Mouse (Mus musculus) kidney, embryonic 15.5 days (tissue): Measurements from ENCODE around the gene Hist2h3c2. TPM values are rescaled to one million over a fixed set of nuclear protein-coding genes. Genes with fewer than 3 reads are reported as not detected.

Experiments
- ATAC-seq: fragments of 200-750 bp; cut with Nextera tagmentation; replicated peaks from 2 replicates; pipeline ENCODE4 v1.8.0; 2017; ENCODE audit warnings: moderate TSS enrichment; ENCODE audit not compliant: low FRiP score
- H3K27ac ChIP-seq: fragments of 300-500 bp; sonication (generic); 2 replicates; pipeline ENCODE4 v1.5.1; 2015; ENCODE audit warnings: mild to moderate bottlenecking, inconsistent platforms
- H3K27me3 ChIP-seq: fragments of 300-500 bp; sonication (generic); 2 replicates; pipeline ENCODE4 v1.6.1; 2015; ENCODE audit warnings: inconsistent platforms
- H3K36me3 ChIP-seq: fragments of 300-500 bp; sonication (generic); 2 replicates; pipeline ENCODE4 v1.6.1; 2015; ENCODE audit warnings: inconsistent platforms
- H3K4me1 ChIP-seq: fragments of 300-500 bp; sonication (generic); 2 replicates; pipeline ENCODE4 v1.6.1; 2015; ENCODE audit warnings: inconsistent platforms
- H3K4me2 ChIP-seq: fragments of 300-500 bp; sonication (generic); 2 replicates; pipeline ENCODE4 v1.6.1; 2015; ENCODE audit warnings: moderate library complexity, mild to moderate bottlenecking, inconsistent platforms
- H3K4me3 ChIP-seq: fragments of 300-500 bp; sonication (generic); replicated peaks from 2 replicates; pipeline ENCODE4 v1.5.1; 2015; ENCODE audit warnings: mild to moderate bottlenecking, inconsistent platforms
- H3K9ac ChIP-seq: fragments of 300-500 bp; sonication (generic); 2 replicates; pipeline ENCODE4 v1.6.1; 2015; ENCODE audit warnings: mild to moderate bottlenecking, inconsistent platforms
- H3K9me3 ChIP-seq: fragments of 300-500 bp; sonication (generic); replicated peaks from 2 replicates; pipeline ENCODE4 v1.6.1; 2016; ENCODE audit warnings: inconsistent platforms
- WGBS: fragments of 180-500 bp; shearing (Covaris S2); methylation state at CpG from one replicate; pipeline ENCODE4 v1.1.7; 2015; ENCODE audit warnings: mixed read lengths; 5-methylcytosine and 5-hydroxymethylcytosine counted together
- polyA plus RNA-seq: library from polyadenylated mRNA; unstranded; fragments of >200 nt; fragmentation: Nextera tagmentation; extraction: Ambion mirVana; gene quantifications from 2 replicates; pipeline ENCODE4 v1.2.1, GENCODE M21; 2015

Hist2h3c2 gene
- polyA plus RNA-seq, 1 experiment from 2014 or later: 7.9 TPM

DNA sequence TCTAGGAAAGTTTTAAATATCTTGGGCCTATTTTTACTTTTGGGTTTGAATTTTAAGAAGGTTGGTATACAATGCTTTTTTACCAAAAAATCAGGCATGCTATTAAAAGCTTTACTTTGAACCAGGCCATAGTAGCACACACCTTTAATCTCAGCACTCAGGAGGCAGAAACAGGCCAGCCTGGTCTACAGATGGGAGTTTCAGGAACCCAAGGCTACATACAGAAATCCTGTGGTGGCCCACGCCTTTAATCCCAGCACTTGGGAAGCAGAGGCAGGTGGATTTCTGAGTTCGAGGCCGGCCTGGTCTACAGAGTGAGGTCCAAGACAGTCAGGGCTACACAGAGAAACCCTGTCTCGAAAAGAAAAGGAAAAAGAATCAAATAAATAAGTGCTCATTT lies 28.6 kb upstream of the Hist2h3c2 start:
- no peaks in the 10 kb centered on the region for H3K9me3 ChIP-seq
- peaks cover 29% of the 10 kb centered on the region for H3K4me1 ChIP-seq
- peak overlapping the region; percentile 97 for H3K27ac ChIP-seq
- no peak for ATAC-seq
- no peaks in the 10 kb centered on the region for H3K27me3 ChIP-seq
- no peak overlapping the region for H3K4me3 ChIP-seq
- peak overlapping the region; percentile 82 for H3K4me2 ChIP-seq
- no peaks in the 10 kb centered on the region for H3K36me3 ChIP-seq
- 74% methylated on average over 4 of the region's 4 CpGs for WGBS
- no peak overlapping the region for H3K9ac ChIP-seq

GRCm38 (mm10) chr3:96266132-96266710 lies 27.3 kb upstream of the Hist2h3c2 start:
- H3K4me2 ChIP-seq: no peak overlapping the region
- no peaks in the 10 kb centered on the region for H3K27me3 ChIP-seq
- 83% methylated on average over 8 of the region's 8 CpGs for WGBS
- H3K27ac ChIP-seq: no peak overlapping the region
- H3K36me3 ChIP-seq: no peaks in the 10 kb centered on the region
- H3K4me3 ChIP-seq: no peak overlapping the region
- no peak for ATAC-seq
- H3K4me1 ChIP-seq: peaks cover 42% of the 10 kb centered on the region
- H3K9ac ChIP-seq: no peak overlapping the region
- no peaks in the 10 kb centered on the region for H3K9me3 ChIP-seq

- no peak overlapping the region; the same call in 1 of the 2 replicates for H3K9ac ChIP-seq
- H3K36me3 ChIP-seq: no peaks in the 10 kb centered on the region
- WGBS: 68% methylated on average over 7 of the region's 7 CpGs
- H3K27ac ChIP-seq: peak overlapping the region; percentile 99
- peak overlapping the region; percentile 61 for H3K4me3 ChIP-seq
- ATAC-seq: no peak
- H3K4me1 ChIP-seq: peaks cover 44% of the 10 kb centered on the region
- no peaks in the 10 kb centered on the region for H3K9me3 ChIP-seq
- no peaks in the 10 kb centered on the region for H3K27me3 ChIP-seq
- peak overlapping the region; percentile 81 for H3K4me2 ChIP-seq
These were observed 25.6 kb upstream of the Hist2h3c2 start for GRCm38 (mm10) chr3:96264404-96264949.

DNA sequence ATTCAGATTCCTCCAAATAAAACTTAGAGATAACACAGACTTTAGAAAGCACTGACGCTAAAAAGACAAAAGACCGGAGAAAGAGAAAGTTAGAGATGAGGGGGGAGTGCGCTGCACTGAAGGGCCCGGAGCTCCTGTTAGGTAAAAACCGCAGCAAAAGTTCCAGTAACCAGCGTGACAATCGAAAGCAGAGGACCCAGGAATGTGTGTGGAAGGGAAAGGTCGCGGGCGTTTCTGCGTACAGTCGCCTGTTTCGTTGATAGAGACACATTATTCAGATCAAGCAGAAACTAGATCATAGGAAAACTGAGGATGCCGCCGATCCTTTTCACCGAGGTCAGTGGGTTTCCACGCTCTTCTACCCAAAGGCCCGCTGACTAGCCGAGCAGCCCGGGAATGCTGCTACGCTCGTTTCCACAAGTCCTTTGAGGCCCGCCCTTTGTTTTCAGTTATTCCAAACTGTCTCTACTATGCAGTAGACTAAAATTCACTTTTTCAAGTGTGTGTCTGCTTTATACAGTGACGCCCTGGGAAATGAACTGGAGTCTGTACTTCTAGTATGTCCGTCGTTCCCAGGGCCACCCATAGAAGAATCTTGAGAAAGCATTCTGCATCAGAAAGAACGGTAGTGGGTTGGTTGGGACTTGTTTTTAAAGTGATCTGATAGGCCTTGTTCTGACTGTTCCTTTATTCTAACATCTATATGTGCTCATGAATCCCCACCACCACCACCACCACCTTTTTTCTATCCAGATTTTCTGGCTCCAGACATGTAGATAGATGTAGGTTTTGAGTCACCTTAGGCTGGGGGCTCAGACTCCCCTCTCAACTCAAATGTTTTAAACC lies 24.9 kb upstream of the Hist2h3c2 start:
- Histone ChIP-seq H3K4me2 (peak overlapping the region; percentile 81), H3K4me3 (peak overlapping the region; percentile 61), H3K9ac (peak overlapping the region; percentile 44), H3K27me3 (no peaks in the 10 kb centered on the region), H3K27ac (peak overlapping the region; percentile 99), H3K4me1 (peaks cover 44% of the 10 kb centered on the region), H3K9me3 (no peaks in the 10 kb centered on the region), H3K36me3 (no peaks in the 10 kb centered on the region)
- WGBS: 5% methylated on average over 27 of the region's 27 CpGs
- peak; percentile 24 for ATAC-seq

- no peaks in the 10 kb centered on the region for H3K36me3 ChIP-seq
- peak within 1 kb of the TSS; percentile 61 for H3K4me3 ChIP-seq
- H3K4me1 ChIP-seq: peaks cover 42% of the 10 kb centered on the region
- WGBS: 0% methylated on average over 40 of the region's 40 CpGs
- peak within 1 kb of the TSS; percentile 99 for H3K27ac ChIP-seq
- H3K9ac ChIP-seq: peak within 1 kb of the TSS; percentile 71
- H3K4me2 ChIP-seq: peak within 1 kb of the TSS; percentile 81
- peak; percentile 93 for ATAC-seq
- no peaks in the 10 kb centered on the region for H3K27me3 ChIP-seq
- no peaks in the 10 kb centered on the region for H3K9me3 ChIP-seq
These were observed 24.1 kb upstream of the Hist2h3c2 start, which contains the start of gene Hist2h4 for GRCm38 (mm10) chr3:96262979-96263550. Hist2h4 (minus strand) TSS chr3:96263311.

DNA sequence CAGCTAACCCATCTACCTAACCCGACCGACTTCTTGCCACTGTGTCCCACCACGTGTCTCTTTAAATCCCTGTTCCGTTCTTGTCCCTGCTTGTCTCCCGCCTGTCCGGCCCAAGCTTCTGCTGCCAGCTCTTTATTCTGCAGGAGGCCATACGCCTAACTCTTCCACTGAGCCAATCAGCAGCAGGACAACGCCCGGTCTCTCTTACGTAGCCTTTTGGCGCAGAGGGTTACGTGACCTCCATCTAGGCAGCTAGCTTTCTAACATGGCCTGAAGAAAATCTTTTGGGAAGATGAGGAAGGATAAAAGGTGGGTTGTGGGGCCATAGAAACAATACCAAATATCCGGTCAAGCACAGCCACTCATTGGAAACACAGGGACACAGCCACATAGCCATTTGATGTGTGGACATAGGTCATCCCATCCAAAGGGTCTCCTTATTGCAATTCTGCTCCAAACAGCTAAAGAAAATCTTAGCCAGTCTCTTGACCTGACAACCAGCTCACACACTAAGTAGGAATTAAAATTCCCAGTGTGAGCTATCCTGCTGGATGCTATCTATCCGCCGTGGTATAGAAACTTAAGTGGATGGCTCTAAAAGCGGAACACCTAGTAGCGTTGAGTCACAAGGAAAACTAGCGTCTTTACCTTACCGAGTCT lies 23.4 kb upstream of the Hist2h3c2 start:
- Histone ChIP-seq H3K4me3 (peak overlapping the region; percentile 61), H3K36me3 (no peaks in the 10 kb centered on the region), H3K27ac (peak overlapping the region; percentile 99), H3K9me3 (no peaks in the 10 kb centered on the region), H3K4me1 (peaks cover 36% of the 10 kb centered on the region), H3K4me2 (peak overlapping the region; percentile 81), H3K27me3 (no peaks in the 10 kb centered on the region), H3K9ac (peak overlapping the region; percentile 71)
- 1% methylated on average over 19 of the region's 19 CpGs for WGBS
- peak; percentile 81 for ATAC-seq

DNA sequence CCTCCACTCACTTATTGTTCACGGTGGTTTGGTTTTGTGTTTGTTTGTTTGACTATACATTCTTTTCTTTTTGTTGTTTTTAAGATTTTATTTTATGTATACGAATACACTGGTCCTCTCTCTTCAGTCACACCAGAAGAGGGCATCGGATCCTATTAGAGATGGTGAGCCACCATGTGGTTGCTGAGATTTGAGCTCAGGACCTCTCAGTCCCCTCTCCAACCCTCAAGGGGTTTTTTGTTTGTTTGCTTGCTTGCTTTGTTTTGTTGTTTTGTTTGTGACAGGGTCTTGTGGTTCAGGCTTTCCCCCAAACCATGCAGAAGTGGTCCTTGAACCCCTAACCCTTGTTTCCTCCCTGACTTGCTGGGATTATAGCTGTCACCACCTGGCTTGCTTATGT lies 22.7 kb upstream of the Hist2h3c2 start:
- Histone ChIP-seq H3K36me3 (no peaks in the 10 kb centered on the region), H3K27ac (peak overlapping the region; percentile 99), H3K9me3 (no peaks in the 10 kb centered on the region), H3K9ac (peak overlapping the region; percentile 71), H3K27me3 (no peaks in the 10 kb centered on the region), H3K4me2 (peak overlapping the region; percentile 81), H3K4me3 (peak overlapping the region; percentile 61), H3K4me1 (peaks cover 30% of the 10 kb centered on the region)
- ATAC-seq: no peak
- 54% methylated on average over 3 of the region's 3 CpGs for WGBS

DNA sequence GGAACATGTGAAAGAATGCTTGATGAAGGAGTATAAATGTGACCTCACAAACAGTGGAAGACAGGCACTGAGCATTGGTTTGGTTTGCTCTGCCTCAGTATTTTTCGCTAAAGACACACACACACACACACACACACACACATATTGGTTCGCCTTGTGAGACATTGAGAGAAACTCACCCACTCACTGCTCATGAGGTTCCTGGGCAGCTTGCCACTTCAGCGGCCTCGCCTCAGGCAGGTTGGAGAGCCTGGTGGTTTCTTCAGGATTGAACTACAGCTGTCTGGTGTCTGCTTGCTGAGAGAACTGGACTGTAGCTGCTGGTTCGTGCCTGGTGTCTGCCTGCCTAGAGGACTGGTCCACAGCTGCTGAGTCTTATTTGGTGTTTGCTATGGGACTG lies 21.3 kb upstream of the Hist2h3c2 start:
- no peak overlapping the region for H3K4me2 ChIP-seq
- no peak for ATAC-seq
- H3K4me1 ChIP-seq: peaks cover 35% of the 10 kb centered on the region
- H3K27ac ChIP-seq: no peak overlapping the region
- H3K9me3 ChIP-seq: no peaks in the 10 kb centered on the region
- H3K4me3 ChIP-seq: no peak overlapping the region
- no peak overlapping the region for H3K9ac ChIP-seq
- no peaks in the 10 kb centered on the region for H3K27me3 ChIP-seq
- H3K36me3 ChIP-seq: no peaks in the 10 kb centered on the region
- 83% methylated on average over 5 of the region's 5 CpGs for WGBS

DNA sequence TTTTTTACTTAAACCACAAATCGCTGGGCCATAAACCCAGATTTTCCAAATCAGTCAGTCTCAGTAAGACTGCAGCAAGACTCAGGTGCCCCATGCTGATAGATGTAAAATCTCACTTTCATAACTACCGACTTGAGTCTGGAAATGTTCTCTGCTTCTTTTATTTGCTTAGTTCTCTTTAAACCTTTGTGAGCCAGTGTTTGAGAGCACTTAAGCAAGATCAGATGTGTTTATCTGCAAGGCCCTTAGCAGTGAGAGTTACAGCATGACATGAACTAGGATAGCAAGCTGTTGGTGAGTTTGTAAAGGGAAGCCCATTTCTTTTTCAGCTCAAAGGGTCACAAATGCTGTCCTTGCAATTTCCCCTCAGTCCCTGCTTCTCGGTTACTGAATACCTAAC lies 18.3 kb upstream of the Hist2h3c2 start:
- ATAC-seq: no peak

DNA sequence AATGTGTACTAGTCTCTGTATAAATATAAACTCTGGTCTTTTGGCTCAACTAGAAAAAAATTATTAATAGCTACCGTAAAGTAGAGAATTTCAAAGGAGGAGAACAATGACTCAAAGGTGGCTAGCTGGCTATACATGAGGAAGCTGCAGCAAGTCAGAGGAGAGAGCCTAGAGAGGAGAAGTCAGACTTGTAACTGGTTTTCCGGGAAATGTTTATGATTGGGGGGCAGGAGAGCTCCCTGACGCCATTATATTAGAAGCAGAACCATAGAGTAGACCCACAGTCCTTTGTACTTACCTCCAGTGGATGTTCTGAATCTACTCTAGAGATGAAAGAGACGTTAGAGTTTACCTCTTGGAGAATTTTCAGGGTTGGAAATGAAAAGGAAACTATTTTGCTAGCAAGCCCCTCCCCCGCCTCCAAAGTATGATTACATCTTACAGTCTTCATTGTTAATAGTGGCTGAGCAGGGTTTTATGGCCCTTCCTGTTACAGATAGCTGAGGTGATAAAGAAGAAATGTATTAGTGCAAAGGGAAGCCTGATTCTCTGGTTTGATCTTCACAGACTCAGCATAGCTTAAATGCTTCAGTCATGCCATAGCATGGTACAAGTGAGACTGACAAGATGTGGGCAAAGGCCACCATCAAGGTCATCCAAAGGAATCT lies 17.1 kb upstream of the Hist2h3c2 start:
- H3K9me3 ChIP-seq: no peaks in the 10 kb centered on the region
- H3K4me1 ChIP-seq: peaks cover 9% of the 10 kb centered on the region
- no peak overlapping the region; the same call in 1 of the 2 replicates for H3K27ac ChIP-seq
- H3K9ac ChIP-seq: no peak overlapping the region
- no peak overlapping the region for H3K4me3 ChIP-seq
- no peak for ATAC-seq
- H3K27me3 ChIP-seq: no peaks in the 10 kb centered on the region
- 0 out of 2 replicates have a peak overlapping the region, but pooled peaks have one; percentile 2 for H3K4me2 ChIP-seq
- WGBS: 62% methylated on average over 5 of the region's 5 CpGs
- H3K36me3 ChIP-seq: no peaks in the 10 kb centered on the region

More for the DNA sequence above, 18.3 kb upstream of the Hist2h3c2 start:
- H3K27ac ChIP-seq: no peak overlapping the region
- peaks cover 19% of the 10 kb centered on the region for H3K4me1 ChIP-seq
- H3K9ac ChIP-seq: no peak overlapping the region
- H3K4me2 ChIP-seq: no peak overlapping the region
- H3K27me3 ChIP-seq: no peaks in the 10 kb centered on the region
- no peaks in the 10 kb centered on the region for H3K36me3 ChIP-seq
- H3K9me3 ChIP-seq: no peaks in the 10 kb centered on the region
- no peak overlapping the region for H3K4me3 ChIP-seq
- WGBS: 83% methylated on average over 3 of the region's 3 CpGs

DNA sequence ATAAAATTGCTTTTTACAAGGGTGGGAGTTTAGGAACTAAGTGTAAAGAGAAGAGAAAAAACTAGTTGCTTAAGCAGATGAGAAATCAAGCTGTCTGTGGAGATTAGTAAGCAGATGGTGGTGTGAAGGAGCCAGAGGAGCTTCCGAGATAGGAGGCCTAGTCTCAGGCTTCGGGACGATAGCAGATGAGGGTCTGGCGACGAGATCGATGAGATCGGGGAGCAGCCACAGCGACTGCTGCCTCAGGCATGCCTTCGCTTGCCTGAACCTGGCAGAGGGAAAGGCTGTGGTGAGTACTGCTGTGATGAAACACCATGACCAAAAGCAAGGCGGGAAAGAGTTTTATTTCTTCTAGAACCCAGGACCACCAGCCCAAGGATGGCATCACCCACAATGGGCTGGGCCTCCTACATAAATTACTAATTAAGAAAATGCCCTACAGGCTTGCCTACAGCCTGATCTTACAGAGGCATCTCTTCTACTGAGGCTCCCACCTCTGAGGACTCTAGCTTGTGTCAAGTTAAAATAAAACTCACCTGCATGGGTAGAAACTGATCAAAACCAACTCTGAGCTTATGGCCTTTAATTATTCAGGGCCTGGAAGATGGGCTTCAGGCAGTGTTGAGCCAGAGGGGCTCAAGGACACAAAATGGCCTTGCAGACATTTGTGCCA lies 15.9 kb upstream of the Hist2h3c2 start:
- H3K4me2 ChIP-seq: no peak overlapping the region
- WGBS: 69% methylated on average over 10 of the region's 10 CpGs
- no peak for ATAC-seq

More for the DNA sequence above, 15.9 kb upstream of the Hist2h3c2 start:
- no peak overlapping the region for H3K27ac ChIP-seq
- no peak overlapping the region for H3K9ac ChIP-seq
- H3K4me3 ChIP-seq: no peak overlapping the region
- no peaks in the 10 kb centered on the region for H3K36me3 ChIP-seq
- H3K4me1 ChIP-seq: peaks cover 15% of the 10 kb centered on the region
- no peaks in the 10 kb centered on the region for H3K9me3 ChIP-seq
- H3K27me3 ChIP-seq: no peaks in the 10 kb centered on the region
